Mouse (Mus musculus) heart, embryonic 15.5 days (tissue): ENCODE measurements around the gene Gm960. TPM values are rescaled to one million over a fixed set of nuclear protein-coding genes. Genes with fewer than 3 reads are reported as not detected.
A peak's percentile ranks its signal among the peaks of the same experiment; 100 is the strongest.

ENCODE experiments used
- ATAC-seq: fragments of 200-750 bp; cut with Nextera tagmentation; replicated peaks from 2 replicates; pipeline ENCODE4 v1.8.0; 2017; ENCODE audit warnings: low read depth, moderate TSS enrichment; ENCODE audit not compliant: insufficient number of reproducible peaks, insufficient read depth, low FRiP score
- H3K27ac ChIP-seq: fragments of 300-500 bp; sonication (generic); 2 replicates; pipeline ENCODE4 v1.5.1; 2015; ENCODE audit warnings: mild to moderate bottlenecking, inconsistent platforms
- H3K27me3 ChIP-seq: fragments of 300-500 bp; sonication (generic); 2 replicates; pipeline ENCODE4 v1.6.1; 2015; ENCODE audit warnings: inconsistent platforms
- H3K36me3 ChIP-seq: fragments of 300-500 bp; sonication (generic); 2 replicates; pipeline ENCODE4 v1.6.1; 2015; ENCODE audit warnings: mild to moderate bottlenecking, inconsistent platforms
- H3K4me1 ChIP-seq: fragments of 300-500 bp; sonication (generic); replicated peaks from 2 replicates; pipeline ENCODE4 v1.6.1; 2015; ENCODE audit warnings: inconsistent platforms
- H3K4me2 ChIP-seq: fragments of 300-500 bp; sonication (generic); 2 replicates; pipeline ENCODE4 v1.6.1; 2015; ENCODE audit warnings: inconsistent platforms, mild to moderate bottlenecking, moderate library complexity
- H3K4me3 ChIP-seq: fragments of 300-500 bp; sonication (generic); 2 replicates; pipeline ENCODE4 v1.5.1; 2015; ENCODE audit warnings: mild to moderate bottlenecking, inconsistent platforms
- H3K9ac ChIP-seq: fragments of 300-500 bp; sonication (generic); 2 replicates; pipeline ENCODE4 v1.6.1; 2015; ENCODE audit warnings: mild to moderate bottlenecking, inconsistent platforms
- H3K9me3 ChIP-seq: fragments of 300-500 bp; sonication (generic); replicated peaks from 2 replicates; pipeline ENCODE4 v1.6.1; 2016; ENCODE audit warnings: inconsistent platforms
- WGBS: fragments of 180-500 bp; shearing (Covaris S2); methylation state at CpG from one replicate; pipeline ENCODE4 v1.1.7; 2015; ENCODE audit warnings: mixed read lengths; 5-methylcytosine and 5-hydroxymethylcytosine counted together
- polyA plus RNA-seq: library from polyadenylated mRNA; unstranded; fragments of >200 nt; fragmentation: Nextera tagmentation; extraction: Ambion mirVana; gene quantifications from 2 replicates; pipeline ENCODE4 v1.2.1, GENCODE M21; 2015

Gm960 gene
- polyA plus RNA-seq, 1 experiment from 2014 or later, result 0.48 TPM

DNA sequence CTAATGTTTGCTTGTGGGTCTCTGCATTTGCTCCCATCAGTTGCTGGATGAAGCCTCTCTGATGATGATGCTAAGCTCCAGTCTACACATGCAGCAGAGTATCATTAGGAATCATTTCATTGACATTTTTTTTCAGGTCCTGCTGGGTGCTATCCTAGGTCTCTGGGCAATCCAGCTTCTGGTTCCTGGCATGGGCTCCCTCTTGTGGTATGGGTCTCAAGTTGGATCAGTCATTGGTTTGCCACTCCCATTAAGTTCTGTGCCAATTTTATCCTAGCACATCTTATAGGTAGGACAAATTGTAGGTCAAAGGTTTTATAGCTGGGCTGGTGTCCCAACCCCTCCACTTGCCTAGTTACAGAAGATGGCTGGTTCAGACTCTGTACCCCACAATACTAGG lies 31.7 kb downstream of the Gm960 start:
- Histone ChIP-seq H3K36me3 (no peaks in the 10 kb centered on the region), H3K9me3 (no peaks in the 10 kb centered on the region), H3K9ac (no peak overlapping the region), H3K4me1 (no peaks in the 10 kb centered on the region), H3K4me2 (no peak overlapping the region), H3K4me3 (no peak overlapping the region), H3K27ac (no peak overlapping the region), H3K27me3 (0 out of 2 replicates have a peak, but pooled peaks cover 3% of the 10 kb centered on the region)
- no peak for ATAC-seq

DNA sequence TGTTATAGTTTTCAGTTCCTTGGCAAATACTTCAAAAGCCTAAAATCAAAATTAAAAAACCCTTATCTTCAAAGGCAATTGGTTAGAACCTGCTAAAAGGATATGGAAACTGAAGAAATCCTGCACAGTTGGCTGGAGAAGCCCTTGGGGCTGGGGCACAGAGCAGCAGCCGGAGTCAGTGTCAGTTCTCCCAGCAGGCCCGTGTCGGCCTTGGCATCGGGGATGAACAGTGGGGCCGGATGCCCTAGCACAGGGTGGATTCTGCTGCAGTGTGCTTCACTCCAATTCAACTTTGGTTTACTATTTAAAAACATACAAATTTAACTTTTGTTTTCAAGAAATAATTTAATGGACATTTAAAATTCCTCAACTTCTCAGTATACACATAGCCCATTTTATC lies 40.3 kb downstream of the Gm960 start:
- no peaks in the 10 kb centered on the region for H3K9me3 ChIP-seq
- no peak overlapping the region for H3K27ac ChIP-seq
- H3K9ac ChIP-seq, result no peak overlapping the region
- 82% methylated on average over 5 of the region's 5 CpGs for WGBS
- no peaks in the 10 kb centered on the region; the same call in 1 of the 2 replicates for H3K27me3 ChIP-seq
- H3K4me3 ChIP-seq, result no peak overlapping the region
- ATAC-seq, result no peak
- no peak overlapping the region for H3K4me2 ChIP-seq
- H3K4me1 ChIP-seq, result no peaks in the 10 kb centered on the region
- no peaks in the 10 kb centered on the region for H3K36me3 ChIP-seq

GRCm38 (mm10) chr19:4646917-4647492 lies 51.5 kb downstream of the Gm960 start:
- Histone ChIP-seq H3K4me2 (no peak overlapping the region), H3K9me3 (no peaks in the 10 kb centered on the region), H3K27me3 (peaks cover under 1% of the 10 kb centered on the region; the same call in 1 of the 2 replicates), H3K9ac (no peak overlapping the region), H3K4me3 (no peak overlapping the region), H3K4me1 (no peaks in the 10 kb centered on the region), H3K27ac (no peak overlapping the region), H3K36me3 (no peaks in the 10 kb centered on the region)
- 68% methylated on average over 11 of the region's 11 CpGs for WGBS
- no peak for ATAC-seq

GRCm38 (mm10) chr19:4644271-4644670 lies 54.2 kb downstream of the Gm960 start:
- ATAC-seq, result no peak
- Histone ChIP-seq H3K27me3 (peaks cover 9% of the 10 kb centered on the region), H3K4me3 (no peak overlapping the region), H3K27ac (no peak overlapping the region), H3K9ac (no peak overlapping the region), H3K4me1 (no peaks in the 10 kb centered on the region), H3K9me3 (no peaks in the 10 kb centered on the region), H3K36me3 (no peaks in the 10 kb centered on the region), H3K4me2 (no peak overlapping the region)
- WGBS, result 45% methylated on average over 10 of the region's 10 CpGs

DNA sequence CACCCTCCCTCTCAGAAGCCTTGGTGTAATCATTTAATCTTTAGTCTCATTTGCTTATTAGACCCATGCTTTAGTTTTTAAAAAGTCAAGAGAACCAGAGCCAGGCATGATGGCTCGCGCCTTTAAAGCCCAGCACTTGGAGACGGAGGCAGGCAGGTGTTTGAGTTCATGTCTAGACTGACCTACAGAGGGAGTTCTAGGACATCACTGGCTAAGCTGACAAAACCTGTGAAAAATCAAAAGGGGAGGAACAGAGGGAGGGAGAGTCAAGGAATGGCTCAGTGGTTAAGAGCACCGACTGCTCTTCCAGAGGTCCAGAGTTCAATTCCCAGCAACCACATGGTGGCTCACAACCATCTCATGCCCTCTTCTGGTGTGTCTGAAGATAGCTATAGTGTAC lies 62.5 kb downstream of the Gm960 start:
- no peak for ATAC-seq
- Histone ChIP-seq H3K27ac (no peak overlapping the region), H3K9me3 (no peaks in the 10 kb centered on the region), H3K27me3 (peaks cover 11% of the 10 kb centered on the region), H3K4me1 (no peaks in the 10 kb centered on the region), H3K36me3 (no peaks in the 10 kb centered on the region), H3K4me3 (no peak overlapping the region), H3K9ac (no peak overlapping the region), H3K4me2 (no peak overlapping the region)
- WGBS, result 67% methylated on average over 4 of the region's 4 CpGs

- Histone ChIP-seq H3K27ac (no peak overlapping the region), H3K4me1 (peaks cover 19% of the 10 kb centered on the region), H3K9me3 (no peaks in the 10 kb centered on the region), H3K4me3 (no peak overlapping the region), H3K4me2 (no peak overlapping the region), H3K9ac (no peak overlapping the region), H3K27me3 (no peaks in the 10 kb centered on the region), H3K36me3 (peaks cover 2% of the 10 kb centered on the region; the same call in 1 of the 2 replicates)
- WGBS, result 0% methylated on average over 1 of the region's 1 CpGs
- ATAC-seq, result no peak
Measured at GRCm38 (mm10) chr19:4628819-4629218, 69.6 kb downstream of the Gm960 start.

DNA sequence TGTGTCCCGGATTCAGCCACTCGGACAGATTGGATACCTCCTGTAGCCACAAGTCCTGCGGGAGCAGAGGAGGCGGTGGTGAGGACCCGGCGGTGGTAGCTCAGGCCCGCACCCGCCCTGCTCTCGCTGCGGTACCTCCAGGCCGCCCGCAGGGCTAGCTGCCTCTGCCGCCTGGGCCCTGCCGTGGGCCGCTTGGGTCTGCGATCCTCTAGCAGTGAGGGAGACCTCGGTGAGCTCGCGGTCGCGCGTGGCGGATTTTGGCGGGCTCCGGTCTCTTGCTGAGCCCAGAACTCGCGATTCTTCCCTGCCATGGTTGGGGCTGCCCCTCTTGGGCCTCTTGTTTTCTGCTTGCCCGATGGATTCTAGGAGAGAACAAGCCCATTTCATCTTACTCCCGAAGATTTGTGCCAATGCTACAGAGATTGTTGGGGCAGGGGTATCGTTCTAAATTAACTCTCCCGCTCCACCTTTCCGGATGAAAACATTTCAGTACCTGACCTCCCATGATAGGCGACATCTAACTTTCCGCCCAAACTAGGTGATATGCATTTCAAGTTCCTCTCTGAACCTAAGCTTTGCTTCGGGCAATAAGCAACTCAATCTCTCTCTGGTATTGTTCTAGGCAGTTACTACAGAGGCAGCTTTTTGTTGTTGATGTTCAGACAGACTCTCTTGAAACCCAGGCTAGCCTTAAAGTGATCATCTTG lies 72.5 kb downstream of the Gm960 start:
- peak overlapping the region; percentile 91 for H3K27ac ChIP-seq
- H3K9ac ChIP-seq, result peak overlapping the region; percentile 92
- 1% methylated on average over 35 of the region's 35 CpGs for WGBS
- no peaks in the 10 kb centered on the region for H3K27me3 ChIP-seq
- no peaks in the 10 kb centered on the region for H3K9me3 ChIP-seq
- peaks cover 23% of the 10 kb centered on the region; the same call in 1 of the 2 replicates for H3K36me3 ChIP-seq
- peak overlapping the region; percentile 82 for H3K4me3 ChIP-seq
- peak; percentile 48 for ATAC-seq
- peaks cover 19% of the 10 kb centered on the region for H3K4me1 ChIP-seq
- H3K4me2 ChIP-seq, result peak overlapping the region; percentile 88

GRCm38 (mm10) chr19:4625179-4625828 lies 73.2 kb downstream of the Gm960 start, which contains the start of gene Rce1:
Gene Rce1, minus strand, starts transcription at chr19:4625641.
- peak within 1 kb of the TSS; percentile 88 for H3K4me2 ChIP-seq
- peak within 1 kb of the TSS; percentile 91 for H3K27ac ChIP-seq
- H3K9me3 ChIP-seq, result no peaks in the 10 kb centered on the region
- WGBS, result under 1% methylated on average over 64 of the region's 64 CpGs
- peak; percentile 86 for ATAC-seq
- no peaks in the 10 kb centered on the region for H3K27me3 ChIP-seq
- peaks cover 23% of the 10 kb centered on the region; the same call in 1 of the 2 replicates for H3K36me3 ChIP-seq
- peak within 1 kb of the TSS; percentile 82 for H3K4me3 ChIP-seq
- peaks cover 19% of the 10 kb centered on the region for H3K4me1 ChIP-seq
- H3K9ac ChIP-seq, result peak within 1 kb of the TSS; percentile 92

DNA sequence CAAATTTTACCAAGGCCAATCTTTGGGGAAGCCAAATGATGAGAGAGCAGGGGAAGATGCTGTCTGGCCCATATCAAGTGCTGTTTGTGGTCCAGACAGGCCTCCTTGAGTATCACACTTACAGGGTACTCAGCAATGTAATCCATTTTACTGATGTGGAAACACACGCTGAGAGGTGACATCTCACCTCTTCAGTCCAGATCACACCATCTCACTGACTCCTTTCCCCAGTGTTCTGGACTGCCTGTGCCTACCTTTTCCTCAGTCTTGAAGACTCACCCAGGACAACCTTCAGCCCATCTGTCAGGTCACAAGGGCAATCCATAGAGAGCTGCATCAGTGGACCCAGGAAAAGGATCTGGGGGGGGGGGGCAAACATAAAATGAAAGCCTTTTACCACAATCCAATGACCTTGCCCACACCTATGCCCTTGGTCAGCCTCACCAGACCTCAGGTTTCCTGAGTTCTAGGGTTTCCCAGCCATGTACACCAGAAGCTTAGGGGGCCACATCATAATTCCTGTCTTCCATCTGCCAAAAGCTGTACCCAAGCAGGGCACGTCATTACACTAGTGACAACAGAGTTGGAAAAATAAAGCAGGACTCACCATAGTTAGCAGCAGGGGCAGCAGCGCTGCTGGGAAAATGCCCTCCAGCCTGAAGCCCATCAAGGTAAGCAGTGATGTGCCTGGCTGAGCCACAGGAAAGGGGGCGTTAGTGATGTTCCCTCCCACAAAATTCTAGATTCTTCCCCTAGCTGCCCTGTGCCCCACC lies 73.9 kb downstream of the Gm960 start:
- 26% methylated on average over 4 of the region's 4 CpGs for WGBS
- no peaks in the 10 kb centered on the region for H3K27me3 ChIP-seq

GRCm38 (mm10) chr19:4624006-4624405 lies 74.5 kb downstream of the Gm960 start:
- H3K9me3 ChIP-seq, result no peaks in the 10 kb centered on the region
- H3K36me3 ChIP-seq, result peaks cover 23% of the 10 kb centered on the region; the same call in 1 of the 2 replicates
- 0 out of 2 replicates have a peak overlapping the region, but pooled peaks have one; percentile 82 for H3K4me3 ChIP-seq
- no peak for ATAC-seq
- 89% methylated on average over 12 of the region's 12 CpGs for WGBS
- no peaks in the 10 kb centered on the region for H3K27me3 ChIP-seq
- peaks cover 19% of the 10 kb centered on the region for H3K4me1 ChIP-seq
- no peak overlapping the region for H3K4me2 ChIP-seq
- no peak overlapping the region for H3K27ac ChIP-seq
- no peak overlapping the region for H3K9ac ChIP-seq

More for the DNA sequence above, 73.9 kb downstream of the Gm960 start:
- H3K4me2 ChIP-seq, result peak overlapping the region; percentile 88
- peaks cover 19% of the 10 kb centered on the region for H3K4me1 ChIP-seq
- H3K27ac ChIP-seq, result peak overlapping the region; percentile 91
- ATAC-seq, result no peak
- peak overlapping the region; percentile 92 for H3K9ac ChIP-seq
- peaks cover 23% of the 10 kb centered on the region; the same call in 1 of the 2 replicates for H3K36me3 ChIP-seq
- H3K9me3 ChIP-seq, result no peaks in the 10 kb centered on the region
- H3K4me3 ChIP-seq, result peak overlapping the region; percentile 82

DNA sequence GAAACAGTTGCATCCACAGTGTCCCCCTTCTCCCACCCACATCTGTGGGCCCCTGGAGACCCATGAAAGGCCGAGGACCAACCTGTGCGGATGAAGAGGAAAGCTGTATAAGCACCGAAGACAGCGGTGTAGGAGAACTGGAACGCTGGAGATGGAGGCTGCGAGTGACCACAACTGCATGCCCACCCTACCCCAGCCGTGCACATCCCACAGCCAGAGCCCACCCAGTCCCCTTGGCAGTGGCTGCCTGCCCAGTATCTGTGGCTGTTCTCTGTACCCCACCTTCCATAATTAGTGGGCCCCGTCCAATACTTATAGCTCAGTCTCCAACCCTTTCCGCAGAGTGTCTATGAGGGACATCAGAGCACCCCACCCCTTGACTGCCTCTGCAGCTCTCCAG lies 75.0 kb downstream of the Gm960 start:
- Histone ChIP-seq H3K36me3 (peaks cover 23% of the 10 kb centered on the region; the same call in 1 of the 2 replicates), H3K4me1 (peaks cover 19% of the 10 kb centered on the region), H3K27me3 (no peaks in the 10 kb centered on the region), H3K9me3 (no peaks in the 10 kb centered on the region), H3K9ac (no peak overlapping the region), H3K27ac (no peak overlapping the region), H3K4me3 (no peak overlapping the region), H3K4me2 (no peak overlapping the region)
- no peak for ATAC-seq
- 95% methylated on average over 9 of the region's 9 CpGs for WGBS
